Mouse (Mus musculus): ENCODE measurements around the gene 1700093K21Rik. TPM values are rescaled to one million over a fixed set of nuclear protein-coding genes. Genes with fewer than 3 reads are reported as not detected.
"Not testable (repeated sequence)": the region's sequence is repeated elsewhere in the genome, so short reads cannot be mapped to it uniquely, and the experiment has no call there.

1700093K21Rik gene
- polyA plus RNA-seq (2016; fragmentation: Nextera tagmentation; extraction: Ambion mirVana), result not detected in 2 replicates

DNA sequence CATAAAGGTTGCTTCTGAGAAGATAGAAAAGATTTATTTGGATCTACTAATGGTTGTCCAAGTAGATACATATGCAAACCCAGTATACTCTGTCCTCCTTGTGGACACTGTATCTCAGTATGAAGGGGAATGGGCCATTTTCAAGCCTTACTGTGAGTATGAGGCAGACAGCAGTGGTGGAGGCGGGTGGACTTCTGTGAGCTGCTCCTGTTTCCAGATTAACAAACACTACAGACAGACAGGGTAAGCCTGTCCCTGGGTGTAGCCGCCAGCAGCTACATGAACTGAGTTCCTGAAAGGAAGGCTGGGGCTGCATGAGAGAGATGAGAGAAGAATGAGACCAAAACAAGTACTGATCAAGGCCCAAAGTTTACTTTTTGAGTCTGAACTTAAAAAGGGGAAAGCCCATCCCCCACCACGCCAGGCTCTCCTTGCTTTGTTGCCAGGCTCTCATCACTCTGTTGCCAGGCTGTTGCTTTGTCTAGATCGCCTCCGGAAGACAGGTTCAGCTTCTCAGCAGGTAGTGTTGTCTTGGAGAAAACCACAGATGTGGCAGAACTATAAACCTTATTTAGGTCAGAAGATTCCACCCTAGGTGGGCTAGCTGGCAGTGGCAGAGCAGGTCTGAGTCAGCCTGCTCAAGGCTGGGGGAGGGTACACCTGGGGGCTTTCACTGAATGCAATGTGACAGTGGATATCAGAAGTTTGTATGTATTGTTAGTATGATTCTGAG lies at the start of gene 1700093K21Rik:
Gene 1700093K21Rik (minus strand): TSS at position 683 of the 733 bp plus-strand sequence.
- no peak within 1 kb of the TSS for H3K4me3 ChIP-seq
- H3K36me3 ChIP-seq, result no peaks in the 10 kb centered on the region
- WGBS, result 35% methylated on average over 5 of the region's 5 CpGs
- H3K9me3 ChIP-seq, result no peaks in the 10 kb centered on the region
- peaks cover 6% of the 10 kb centered on the region for H3K4me1 ChIP-seq (replicated peaks)
- H3K27ac ChIP-seq, result 0 out of 2 replicates have a peak within 1 kb of the TSS, but pooled peaks have one; percentile 25
- no peaks in the 10 kb centered on the region for H3K27me3 ChIP-seq (ENCODE audit: insufficient read depth, poor library complexity, severe bottlenecking)
- no peak for DNase-seq (ENCODE audit: low spot score)

DNA sequence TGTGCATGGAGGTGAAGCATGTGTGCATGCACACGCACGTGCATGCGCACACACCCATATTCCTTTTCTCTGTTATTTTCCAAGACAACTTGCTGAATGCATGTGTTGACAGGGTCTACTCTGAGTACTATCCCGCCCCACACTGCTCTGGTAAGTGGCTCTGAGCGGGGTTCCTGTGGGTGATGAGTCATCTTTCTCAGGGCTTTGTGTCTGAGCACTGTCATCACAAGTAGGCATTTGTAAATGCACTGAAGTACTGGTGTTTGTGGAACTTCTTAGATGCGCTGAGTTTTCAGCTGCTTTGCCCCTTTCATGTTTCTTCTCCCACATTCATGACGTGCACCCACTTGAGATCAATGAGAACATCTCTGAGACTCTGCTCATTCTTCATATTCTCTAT lies 49.2 kb upstream of the 1700093K21Rik start:
- no peaks in the 10 kb centered on the region for H3K4me1 ChIP-seq (replicated peaks)
- H3K27ac ChIP-seq, result no peak overlapping the region
- 93% methylated on average over 7 of the region's 7 CpGs for WGBS
- peaks cover 38% of the 10 kb centered on the region for H3K36me3 ChIP-seq
- H3K4me3 ChIP-seq, result no peak overlapping the region
- H3K27me3 ChIP-seq (ENCODE audit: insufficient read depth, poor library complexity, severe bottlenecking), result no peaks in the 10 kb centered on the region
- DNase-seq (ENCODE audit: low spot score), result no peak
- no peaks in the 10 kb centered on the region for H3K9me3 ChIP-seq

DNA sequence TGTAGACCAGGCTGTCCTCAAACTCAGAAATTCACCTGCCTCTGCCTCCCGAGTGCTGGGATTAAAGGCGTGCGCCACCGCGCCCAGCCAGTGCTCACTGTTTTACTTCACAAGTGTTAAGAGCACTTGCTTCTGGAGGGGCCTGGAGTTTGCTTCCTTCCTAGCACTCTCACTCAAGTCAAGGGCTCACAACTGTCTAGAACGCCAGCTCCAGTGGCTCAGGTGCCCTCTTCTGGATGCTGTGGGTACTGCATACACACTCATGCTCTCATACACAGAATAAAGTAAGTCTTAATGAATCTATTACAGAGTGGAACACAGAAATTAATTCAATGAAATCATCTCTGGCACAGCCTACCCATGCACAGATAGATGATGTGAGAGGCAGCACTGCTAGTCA lies 44.8 kb upstream of the 1700093K21Rik start:
- 53% methylated on average over 6 of the region's 6 CpGs for WGBS
- H3K27me3 ChIP-seq (ENCODE audit: insufficient read depth, poor library complexity, severe bottlenecking), result no peaks in the 10 kb centered on the region
- peak; percentile 73 for DNase-seq (ENCODE audit: low spot score)
- peaks cover 15% of the 10 kb centered on the region for H3K36me3 ChIP-seq
- no peak overlapping the region for H3K27ac ChIP-seq
- no peaks in the 10 kb centered on the region for H3K4me1 ChIP-seq (replicated peaks)
- H3K4me3 ChIP-seq, result no peak overlapping the region
- no peaks in the 10 kb centered on the region for H3K9me3 ChIP-seq

DNA sequence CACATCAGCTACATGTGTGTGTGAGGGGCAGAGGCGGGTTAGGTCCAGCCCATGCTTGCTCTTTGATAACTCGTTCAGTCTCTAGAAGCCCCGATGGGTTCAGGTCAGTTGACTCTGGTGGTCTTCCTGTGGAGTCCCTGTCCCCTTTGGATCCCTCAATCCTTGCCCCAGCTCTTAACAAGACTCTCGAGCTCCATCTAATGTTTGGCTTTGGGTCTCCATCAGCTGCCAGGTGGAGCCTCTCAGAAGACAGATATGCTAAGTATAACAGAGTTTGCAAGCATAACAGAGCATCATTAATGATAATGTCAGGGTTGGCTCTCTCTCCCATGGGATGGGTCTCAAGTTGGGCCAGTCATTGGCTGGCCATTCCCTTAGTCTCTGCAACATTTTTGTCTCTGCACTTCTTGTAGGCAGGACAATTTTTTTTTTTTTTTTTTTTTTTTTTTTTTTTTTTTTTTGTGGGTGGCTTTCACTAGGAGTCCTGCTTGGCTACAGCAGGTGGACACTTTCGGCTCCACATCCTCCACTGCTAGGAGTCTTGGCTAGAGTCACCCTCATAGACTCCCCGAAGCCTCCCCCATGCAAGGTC lies 36.2 kb upstream of the 1700093K21Rik start:
- H3K4me1 ChIP-seq (replicated peaks), result no peaks in the 10 kb centered on the region
- no peaks in the 10 kb centered on the region for H3K27me3 ChIP-seq (ENCODE audit: insufficient read depth, poor library complexity, severe bottlenecking)
- WGBS, result 64% methylated on average over 6 of the region's 6 CpGs
- no peak for DNase-seq (ENCODE audit: low spot score)
- H3K9me3 ChIP-seq, result no peaks in the 10 kb centered on the region
- no peak overlapping the region for H3K4me3 ChIP-seq
- no peaks in the 10 kb centered on the region for H3K36me3 ChIP-seq
- H3K27ac ChIP-seq, result no peak overlapping the region

DNA sequence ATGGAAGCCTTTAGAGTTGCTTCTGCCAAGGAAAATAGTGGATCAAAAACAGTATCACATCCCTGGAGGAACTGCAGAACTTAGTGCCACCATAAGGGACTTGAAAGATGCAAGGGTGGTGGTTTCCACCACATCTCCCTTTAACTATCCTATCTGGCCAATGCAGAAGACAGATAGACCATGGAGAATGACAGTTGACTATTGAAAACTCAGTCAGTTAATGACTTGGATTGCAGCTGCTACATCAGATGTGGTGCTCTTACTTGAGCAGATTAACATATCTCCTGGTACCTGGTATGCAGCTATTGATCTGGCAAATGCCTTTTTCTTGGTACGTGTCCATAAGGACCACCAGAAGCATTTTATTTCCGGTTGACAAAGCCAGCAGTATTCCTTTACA lies 16.5 kb upstream of the 1700093K21Rik start:
- no peaks in the 10 kb centered on the region for H3K27me3 ChIP-seq (ENCODE audit: insufficient read depth, poor library complexity, severe bottlenecking)
- H3K4me3 ChIP-seq, result no peak overlapping the region
- H3K4me1 ChIP-seq (replicated peaks), result no peaks in the 10 kb centered on the region
- H3K36me3 ChIP-seq, result no peaks in the 10 kb centered on the region
- DNase-seq (ENCODE audit: low spot score), result no peak
- 87% methylated on average over 2 of the region's 2 CpGs for WGBS
- no peak overlapping the region for H3K27ac ChIP-seq
- H3K9me3 ChIP-seq, result no peaks in the 10 kb centered on the region

DNA sequence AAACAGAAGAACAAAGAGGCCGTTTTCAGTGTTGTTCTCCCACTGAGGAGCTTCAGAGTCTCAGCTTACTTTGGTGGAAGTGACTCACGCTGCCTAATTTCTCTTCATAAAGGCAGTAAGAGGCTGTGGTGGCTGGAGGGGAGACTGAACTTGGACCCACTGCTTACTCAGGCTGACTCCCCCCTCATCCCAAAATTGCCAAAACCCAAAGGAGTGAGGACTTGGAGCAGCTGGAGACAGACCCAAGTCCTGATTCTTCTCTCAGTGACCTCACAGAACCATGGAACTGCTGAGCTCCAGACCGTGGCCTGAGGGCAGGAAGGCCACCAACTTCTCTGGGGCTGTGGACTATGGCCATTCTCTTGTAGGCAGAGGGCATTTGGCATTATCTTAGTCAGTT lies 2.0 kb downstream of the 1700093K21Rik start:
- DNase-seq (ENCODE audit: low spot score), result no peak
- Histone ChIP-seq H3K36me3 (no peaks in the 10 kb centered on the region), H3K4me3 (no peak overlapping the region), H3K27ac (no peak overlapping the region), H3K27me3 (ENCODE audit: insufficient read depth, poor library complexity, severe bottlenecking) (no peaks in the 10 kb centered on the region), H3K9me3 (no peaks in the 10 kb centered on the region), H3K4me1 (replicated peaks) (peaks cover 6% of the 10 kb centered on the region)
- 75% methylated on average over 3 of the region's 3 CpGs for WGBS

DNA sequence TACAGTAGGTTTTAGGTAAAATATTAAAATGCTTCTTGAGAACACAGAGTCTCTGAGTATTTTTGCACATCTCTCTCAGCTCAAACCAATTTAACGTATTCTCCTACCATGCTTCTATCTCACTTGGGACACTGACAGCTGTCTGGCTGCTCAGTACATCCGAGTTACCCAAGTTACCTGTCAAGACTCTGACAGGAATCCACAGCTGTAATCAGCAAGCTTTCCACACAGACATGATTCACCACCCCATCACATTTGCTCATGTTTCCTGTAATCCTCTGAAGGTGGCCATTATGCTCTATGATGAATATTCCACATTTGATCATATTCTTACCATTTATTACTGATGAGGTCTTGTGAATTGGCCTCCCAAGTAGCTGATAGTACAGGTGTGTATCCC lies 5.6 kb downstream of the 1700093K21Rik start:
- no peak for DNase-seq (ENCODE audit: low spot score)
- Histone ChIP-seq H3K27me3 (ENCODE audit: insufficient read depth, poor library complexity, severe bottlenecking) (no peaks in the 10 kb centered on the region), H3K27ac (no peak overlapping the region), H3K9me3 (no peaks in the 10 kb centered on the region), H3K4me3 (no peak overlapping the region), H3K4me1 (replicated peaks) (peaks cover 12% of the 10 kb centered on the region), H3K36me3 (no peaks in the 10 kb centered on the region)
- WGBS, result 80% methylated on average over 2 of the region's 2 CpGs

DNA sequence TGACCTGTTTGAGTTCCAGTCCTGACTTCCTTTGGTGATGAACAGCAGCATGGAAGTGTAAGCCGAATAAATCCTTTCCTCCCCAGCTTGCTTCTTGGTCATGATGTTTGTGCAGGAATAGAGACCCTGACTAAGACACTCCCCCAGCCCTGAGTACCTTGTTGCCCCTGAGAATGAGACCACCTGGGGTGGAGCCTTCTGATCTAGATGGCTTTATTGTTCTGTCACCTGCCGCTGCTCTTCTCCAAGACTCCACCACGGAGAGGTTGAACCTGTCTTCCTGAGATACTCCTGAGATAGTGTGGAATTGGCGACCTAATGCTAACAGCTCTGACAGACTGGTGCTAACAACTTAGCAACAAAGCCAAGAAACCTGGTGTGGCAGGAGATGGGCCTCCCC lies 6.2 kb downstream of the 1700093K21Rik start:
- peaks cover 12% of the 10 kb centered on the region for H3K4me1 ChIP-seq (replicated peaks)
- WGBS, result 69% methylated on average over 4 of the region's 4 CpGs
- H3K27ac ChIP-seq; DNase-seq (ENCODE audit: low spot score); H3K27me3 ChIP-seq (ENCODE audit: insufficient read depth, poor library complexity, severe bottlenecking); H3K4me3 ChIP-seq; H3K36me3 ChIP-seq; H3K9me3 ChIP-seq: not testable (repeated sequence)

DNA sequence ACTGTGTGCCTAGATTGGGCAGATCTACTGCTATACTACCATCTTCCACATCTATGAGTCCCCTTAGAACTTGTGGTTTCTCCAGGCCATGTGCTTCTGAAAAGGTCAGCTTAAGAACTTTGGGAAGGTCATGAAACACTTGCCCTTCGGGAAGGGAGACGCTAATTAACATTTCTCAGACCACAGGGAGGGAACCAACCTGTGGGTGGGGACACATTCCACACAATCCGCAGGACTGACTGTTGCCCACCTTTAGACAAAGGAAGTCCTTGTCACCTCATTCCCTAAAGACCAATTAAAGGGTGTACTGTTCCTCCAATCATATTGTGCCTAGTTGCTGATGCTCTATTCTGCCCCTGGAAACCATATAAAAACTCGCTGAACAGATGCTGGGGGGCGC lies 16.2 kb downstream of the 1700093K21Rik start:
- H3K4me3 ChIP-seq; H3K4me1 ChIP-seq (replicated peaks); H3K27me3 ChIP-seq (ENCODE audit: insufficient read depth, poor library complexity, severe bottlenecking); DNase-seq (ENCODE audit: low spot score); H3K36me3 ChIP-seq; H3K27ac ChIP-seq; H3K9me3 ChIP-seq: not testable (repeated sequence)
- WGBS, result 88% methylated on average over 5 of the region's 5 CpGs

DNA sequence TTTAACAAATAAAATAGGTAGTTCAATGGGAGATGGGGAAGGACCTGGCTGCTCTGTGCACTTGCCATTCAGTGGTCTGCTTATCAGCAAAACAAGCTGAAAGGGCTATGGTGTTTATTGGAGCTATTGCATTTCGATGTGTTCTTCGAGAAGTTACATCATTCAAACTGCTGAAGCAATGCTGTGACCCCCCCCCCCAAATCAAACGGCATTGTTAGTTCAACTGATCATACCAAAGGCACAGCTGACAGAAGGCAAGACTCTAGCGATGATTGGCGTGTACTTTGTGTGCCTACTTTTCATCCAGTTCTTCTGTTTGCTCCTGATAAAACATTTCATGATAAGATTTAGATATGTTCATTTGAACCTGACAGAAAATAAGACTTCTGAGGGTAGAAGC lies 22.3 kb downstream of the 1700093K21Rik start:
- WGBS, result 73% methylated on average over 5 of the region's 5 CpGs
- no peak for DNase-seq (ENCODE audit: low spot score)

DNA sequence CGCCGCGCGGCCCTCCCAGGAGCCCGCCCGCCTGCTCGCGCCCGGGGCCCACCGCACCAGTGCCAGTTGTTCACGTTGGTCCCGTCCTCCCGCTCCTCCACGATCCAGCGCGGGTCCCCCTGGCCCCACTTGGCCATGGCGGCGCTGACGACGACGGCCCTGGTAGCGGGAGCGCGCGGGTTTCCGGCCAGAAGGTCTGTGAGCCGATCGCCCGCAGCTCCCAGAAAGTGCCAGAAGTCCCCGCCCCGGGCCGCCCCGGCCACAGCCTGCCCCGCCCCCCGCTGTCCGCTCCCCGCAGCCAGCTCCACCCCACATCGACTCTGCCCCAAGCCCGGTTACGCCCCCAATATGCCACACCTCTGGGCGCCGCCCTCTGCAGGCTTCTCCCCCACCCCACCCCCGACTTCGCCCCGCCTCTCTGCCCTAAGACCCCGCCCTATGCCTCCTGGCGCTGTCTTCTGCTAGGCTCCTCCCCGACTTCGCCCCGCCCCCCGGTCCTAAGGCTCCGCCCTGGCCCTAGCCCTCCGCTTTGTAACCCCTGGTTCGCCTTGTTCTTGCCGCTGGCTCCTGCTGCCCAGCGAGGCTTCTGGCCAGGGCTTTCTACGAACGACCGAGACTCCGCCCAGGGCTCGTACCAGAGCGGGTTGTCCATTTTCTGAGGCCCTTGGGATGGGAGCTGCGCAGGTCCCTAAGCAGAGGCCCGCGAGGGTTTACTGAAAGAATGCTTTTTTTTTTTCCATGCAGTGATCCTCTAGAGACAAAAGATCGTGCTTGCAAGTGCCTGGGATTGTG lies 23.0 kb downstream of the 1700093K21Rik start, which contains the start of gene Ahsa2:
Gene Ahsa2 (minus strand): TSS at position 313 of the 792 bp plus-strand sequence.
- peak; percentile 99 for DNase-seq (ENCODE audit: low spot score)

More for the DNA sequence above, 22.3 kb downstream of the 1700093K21Rik start:
- Histone ChIP-seq H3K9me3 (no peaks in the 10 kb centered on the region), H3K36me3 (peaks cover 28% of the 10 kb centered on the region), H3K4me3 (peak overlapping the region; percentile 84), H3K27me3 (ENCODE audit: insufficient read depth, poor library complexity, severe bottlenecking) (no peaks in the 10 kb centered on the region), H3K4me1 (replicated peaks) (peaks cover 27% of the 10 kb centered on the region), H3K27ac (peak overlapping the region; percentile 99)

DNA sequence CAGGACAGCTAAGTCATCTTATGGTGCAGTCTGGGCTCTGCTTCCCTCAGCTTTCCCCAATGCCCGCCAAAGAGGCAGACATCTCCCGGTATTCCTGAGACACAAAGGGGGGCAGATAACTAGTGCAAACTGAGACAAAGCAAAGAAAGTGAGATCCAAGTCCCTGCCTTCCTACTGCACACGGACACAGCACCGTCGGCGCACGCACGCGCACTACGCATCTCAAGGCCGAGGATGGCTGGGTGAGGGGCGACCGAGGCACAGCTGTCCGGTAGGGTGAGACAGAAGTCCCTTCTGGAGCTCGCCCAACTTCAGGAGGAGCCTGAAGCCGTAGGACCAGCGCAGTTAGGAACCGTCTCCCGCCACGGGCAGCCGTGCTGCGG lies 23.6 kb downstream of the 1700093K21Rik start:
- peak; percentile 82 for DNase-seq (ENCODE audit: low spot score)
- Histone ChIP-seq H3K9me3 (no peaks in the 10 kb centered on the region), H3K27me3 (ENCODE audit: insufficient read depth, poor library complexity, severe bottlenecking) (no peaks in the 10 kb centered on the region), H3K4me1 (replicated peaks) (peaks cover 27% of the 10 kb centered on the region), H3K4me3 (peak overlapping the region; percentile 84), H3K36me3 (peaks cover 41% of the 10 kb centered on the region), H3K27ac (peak overlapping the region; percentile 99)
- WGBS, result 0% methylated on average over 22 of the region's 22 CpGs

More for the DNA sequence above, 23.0 kb downstream of the 1700093K21Rik start, which contains the start of gene Ahsa2:
- peak within 1 kb of the TSS; percentile 84 for H3K4me3 ChIP-seq
- under 1% methylated on average over 66 of the region's 66 CpGs for WGBS
- no peaks in the 10 kb centered on the region for H3K27me3 ChIP-seq (ENCODE audit: insufficient read depth, poor library complexity, severe bottlenecking)
- H3K27ac ChIP-seq, result peak within 1 kb of the TSS; percentile 99
- no peaks in the 10 kb centered on the region for H3K9me3 ChIP-seq
- H3K36me3 ChIP-seq, result peaks cover 35% of the 10 kb centered on the region
- peaks cover 27% of the 10 kb centered on the region for H3K4me1 ChIP-seq (replicated peaks)

DNA sequence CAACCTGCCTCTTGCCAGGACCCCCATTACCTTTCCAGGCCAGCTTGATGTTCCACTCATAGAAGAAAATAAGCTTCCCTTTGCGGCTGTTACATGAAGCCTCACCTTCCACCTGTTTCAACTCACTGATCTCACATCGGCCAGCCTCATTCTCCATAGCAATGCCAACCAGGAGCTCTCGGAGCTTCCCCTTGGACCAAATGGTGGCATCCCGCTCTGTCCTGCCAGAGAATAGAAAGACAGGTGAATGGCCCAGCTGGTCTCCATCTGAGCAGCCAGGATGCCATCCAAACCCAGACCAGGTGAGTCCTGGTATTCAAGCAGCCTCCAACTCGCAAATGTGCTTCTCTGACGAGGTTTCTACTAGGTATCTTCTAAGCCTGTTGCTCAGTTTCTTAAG lies 24.3 kb downstream of the 1700093K21Rik start:
- no peak for DNase-seq (ENCODE audit: low spot score)
- H3K4me3 ChIP-seq, result peak overlapping the region; percentile 84
- H3K27ac ChIP-seq, result peak overlapping the region; percentile 99
- WGBS, result 62% methylated on average over 6 of the region's 6 CpGs
- H3K36me3 ChIP-seq, result peaks cover 48% of the 10 kb centered on the region
- no peaks in the 10 kb centered on the region for H3K27me3 ChIP-seq (ENCODE audit: insufficient read depth, poor library complexity, severe bottlenecking)
- H3K4me1 ChIP-seq (replicated peaks), result peaks cover 27% of the 10 kb centered on the region
- no peaks in the 10 kb centered on the region for H3K9me3 ChIP-seq
